Mouse (Mus musculus) testis, adult 2 months (tissue): ENCODE data around the gene Poln.

Experiments used
- CTCF ChIP-seq: fragments of 200-500 bp; IDR thresholded peaks from 2 replicates; pipeline ENCODE4 v1.5.1; 2012; ENCODE audit warnings: low read depth, mild to moderate bottlenecking, inconsistent platforms, low read length, moderate library complexity; ENCODE audit not compliant: control insufficient read depth, insufficient read depth, insufficient replicate concordance
- POLR2A ChIP-seq: fragments of 200-500 bp; IDR thresholded peaks from 2 replicates; pipeline ENCODE4 v1.6.1; 2012; ENCODE audit warnings: low read depth, mild to moderate bottlenecking, inconsistent platforms, low read length, moderate library complexity; ENCODE audit not compliant: control insufficient read depth

DNA sequence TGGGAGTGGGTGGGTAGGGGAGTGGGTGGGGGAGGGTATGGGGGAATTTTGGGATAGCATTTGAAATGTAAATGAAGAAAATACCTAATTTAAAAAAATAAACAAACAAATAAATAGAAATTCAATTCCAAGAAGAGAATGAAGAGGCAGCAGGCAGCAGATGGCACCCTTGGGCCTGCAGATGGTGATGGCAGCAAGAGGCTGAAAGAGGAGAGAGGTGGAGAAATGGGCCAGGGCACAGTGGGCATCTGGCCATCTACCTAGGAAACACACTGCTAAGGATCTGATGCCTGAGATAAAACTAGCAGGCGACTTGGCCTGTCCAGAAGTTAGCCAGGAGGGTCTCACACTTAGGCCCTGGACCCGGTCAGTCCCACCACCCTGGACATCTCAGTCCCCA is 35.7 kb upstream of the Poln start:
- TF ChIP-seq CTCF (no peak), POLR2A (no peak)
